Mouse (Mus musculus) lung, postnatal 0 days (tissue): ENCODE data around the gene Adgrg3. TPM values are rescaled to one million over a fixed set of nuclear protein-coding genes. Genes with fewer than 3 reads are reported as not detected.

Experiments
- ATAC-seq: fragments of 200-750 bp; cut with Nextera tagmentation; 2 replicates; pipeline ENCODE4 v1.8.0; 2017; ENCODE audit warnings: moderate library complexity
- DNase-seq: peaks from one replicate; pipeline ENCODE4 v3.0.0-alpha.2; 2016; ENCODE audit warnings: low spot score
- H3K27ac ChIP-seq: fragments of 300-500 bp; sonication (generic); 2 replicates; pipeline ENCODE4 v1.5.1; 2014; ENCODE audit warnings: antibody characterized with exemption, mild to moderate bottlenecking, low read length, mixed read lengths
- H3K27me3 ChIP-seq: fragments of 300-500 bp; sonication (generic); replicated peaks from 2 replicates; pipeline ENCODE4 v1.6.1; 2014; ENCODE audit warnings: low read length, mixed read lengths; ENCODE audit not compliant: insufficient read depth
- H3K36me3 ChIP-seq: fragments of 300-500 bp; sonication (generic); 2 replicates; pipeline ENCODE4 v1.6.1; 2014; ENCODE audit warnings: low read length, mixed read lengths; ENCODE audit not compliant: insufficient read depth
- H3K4me1 ChIP-seq: fragments of 300-500 bp; sonication (generic); 2 replicates; pipeline ENCODE4 v1.6.1; 2014; ENCODE audit warnings: antibody characterized with exemption, low read depth, low read length, mixed read lengths; ENCODE audit not compliant: insufficient read depth
- H3K4me2 ChIP-seq: fragments of 300-500 bp; sonication (generic); replicated peaks from 2 replicates; pipeline ENCODE4 v1.6.1; 2014; ENCODE audit warnings: low read depth, mild to moderate bottlenecking, low read length, moderate library complexity, mixed read lengths
- H3K4me3 ChIP-seq: fragments of 300-500 bp; sonication (generic); 2 replicates; pipeline ENCODE4 v1.5.1; 2014; ENCODE audit warnings: low read depth, low read length
- H3K9ac ChIP-seq: fragments of 300-500 bp; sonication (generic); replicated peaks from 2 replicates; pipeline ENCODE4 v1.6.1; 2014; ENCODE audit warnings: low read depth, mild to moderate bottlenecking
- H3K9me3 ChIP-seq: fragments of 300-500 bp; sonication (generic); 2 replicates; pipeline ENCODE4 v1.6.1; 2016; ENCODE audit warnings: low read length, mixed read lengths
- CTCF ChIP-seq: IDR thresholded peaks from 2 replicates; pipeline ENCODE4 v1.5.1; 2016; ENCODE audit warnings: antibody characterized with exemption, mild to moderate bottlenecking
- EP300 ChIP-seq: IDR thresholded peaks from 2 replicates; pipeline ENCODE4 v1.6.1; 2016; ENCODE audit warnings: antibody characterized with exemption, mild to moderate bottlenecking, control low read depth
- WGBS: fragments of 180-500 bp; shearing (Covaris S2); extraction: QIAGEN DNeasy Blood & Tissue Kit; methylation state at CpG from one replicate; pipeline ENCODE4 v1.1.7; 2014; 5-methylcytosine and 5-hydroxymethylcytosine counted together
- polyA plus RNA-seq: library from polyadenylated mRNA; unstranded; fragments of >200 nt; fragmentation: Nextera tagmentation; extraction: Ambion mirVana; gene quantifications from 2 replicates; pipeline ENCODE4 v1.2.1, GENCODE M21; 2015

Adgrg3 gene
- polyA plus RNA-seq, 1 experiment from 2014 or later = 5.3 TPM

- DNase-seq = no peak
- TF ChIP-seq CTCF (no peak), EP300 (no peak)
- Histone ChIP-seq H3K27ac (no peak overlapping the region), H3K36me3 (no peaks in the 10 kb centered on the region), H3K9ac (no peak overlapping the region), H3K4me2 (peak overlapping the region; percentile 20; the same call in 1 of the 2 replicates), H3K27me3 (no peaks in the 10 kb centered on the region), H3K4me3 (no peak overlapping the region), H3K9me3 (no peaks in the 10 kb centered on the region), H3K4me1 (peaks cover 7% of the 10 kb centered on the region; the same call in 1 of the 2 replicates)
- no peak for ATAC-seq
- WGBS = 75% methylated on average over 6 of the region's 6 CpGs
Measured at GRCm38 (mm10) chr8:94985023-94985422, 32.5 kb upstream of the Adgrg3 start.

- TF ChIP-seq CTCF = no peak
- TF ChIP-seq EP300 = no peak
- Histone ChIP-seq H3K36me3 (no peaks in the 10 kb centered on the region), H3K27ac (no peak overlapping the region), H3K4me1 (peaks cover 14% of the 10 kb centered on the region), H3K27me3 (no peaks in the 10 kb centered on the region), H3K9ac (no peak overlapping the region), H3K4me2 (no peak overlapping the region), H3K9me3 (no peaks in the 10 kb centered on the region), H3K4me3 (no peak overlapping the region)
- 33% methylated on average over 5 of the region's 5 CpGs for WGBS
- DNase-seq = no peak
- ATAC-seq = no peak
Measured at GRCm38 (mm10) chr8:94986676-94987075, 30.8 kb upstream of the Adgrg3 start.

- Histone ChIP-seq H3K4me2 (no peak overlapping the region), H3K9ac (no peak overlapping the region), H3K9me3 (no peaks in the 10 kb centered on the region), H3K4me1 (peaks cover 20% of the 10 kb centered on the region), H3K36me3 (no peaks in the 10 kb centered on the region), H3K27ac (no peak overlapping the region), H3K27me3 (no peaks in the 10 kb centered on the region), H3K4me3 (no peak overlapping the region)
- ATAC-seq (no peak), DNase-seq (no peak)
- TF ChIP-seq EP300 (no peak), CTCF (no peak)
- WGBS = 59% methylated on average over 7 of the region's 7 CpGs
Measured at GRCm38 (mm10) chr8:94987553-94987952, 29.9 kb upstream of the Adgrg3 start.

- WGBS = 44% methylated on average over 6 of the region's 6 CpGs
- H3K27ac ChIP-seq = no peak overlapping the region
- TF ChIP-seq CTCF (peak; percentile 26; the same call in 1 of the 2 replicates), EP300 (no peak)
- no peak for ATAC-seq
- H3K9ac ChIP-seq = no peak overlapping the region
- H3K27me3 ChIP-seq = no peaks in the 10 kb centered on the region
- H3K4me1 ChIP-seq = peaks cover 26% of the 10 kb centered on the region
- peak; percentile 49 for DNase-seq
- H3K9me3 ChIP-seq = no peaks in the 10 kb centered on the region
- no peak overlapping the region for H3K4me3 ChIP-seq
- no peak overlapping the region for H3K4me2 ChIP-seq
- H3K36me3 ChIP-seq = no peaks in the 10 kb centered on the region
Measured at GRCm38 (mm10) chr8:94988619-94989018, 28.9 kb upstream of the Adgrg3 start.

GRCm38 (mm10) chr8:94989711-94990110 lies 27.8 kb upstream of the Adgrg3 start:
- no peaks in the 10 kb centered on the region for H3K27me3 ChIP-seq
- H3K9ac ChIP-seq = no peak overlapping the region
- no peak for DNase-seq
- no peaks in the 10 kb centered on the region for H3K36me3 ChIP-seq
- no peaks in the 10 kb centered on the region for H3K9me3 ChIP-seq
- no peak overlapping the region for H3K27ac ChIP-seq
- ATAC-seq = no peak
- peaks cover 24% of the 10 kb centered on the region for H3K4me1 ChIP-seq
- WGBS = 83% methylated on average over 4 of the region's 4 CpGs
- H3K4me2 ChIP-seq = no peak overlapping the region
- H3K4me3 ChIP-seq = no peak overlapping the region
- no peak for TF ChIP-seq EP300
- no peak for TF ChIP-seq CTCF

- Histone ChIP-seq H3K9me3 (no peaks in the 10 kb centered on the region), H3K27me3 (no peaks in the 10 kb centered on the region), H3K4me3 (no peak overlapping the region), H3K4me2 (no peak overlapping the region), H3K4me1 (peaks cover 24% of the 10 kb centered on the region), H3K27ac (0 out of 2 replicates have a peak overlapping the region, but pooled peaks have one; percentile 9), H3K36me3 (no peaks in the 10 kb centered on the region), H3K9ac (no peak overlapping the region)
- WGBS = 40% methylated on average over 11 of the region's 11 CpGs
- ATAC-seq (no peak), DNase-seq (no peak)
- TF ChIP-seq EP300 (no peak), CTCF (no peak)
Measured at GRCm38 (mm10) chr8:94990598-94991453, 26.7 kb upstream of the Adgrg3 start.
